Mouse (Mus musculus) embryonic facial prominence, embryonic 13.5 days (tissue): ENCODE data around the gene Dctn2. TPM values are rescaled to one million over a fixed set of nuclear protein-coding genes. Genes with fewer than 3 reads are reported as not detected.

Experiments used
- ATAC-seq: fragments of 200-750 bp; cut with Nextera tagmentation; 2 replicates; pipeline ENCODE4 v1.8.0; 2017; ENCODE audit warnings: low read depth; ENCODE audit not compliant: insufficient number of reproducible peaks, insufficient read depth, low FRiP score, low TSS enrichment
- H3K27ac ChIP-seq: fragments of 300-500 bp; sonication (generic); 2 replicates; pipeline ENCODE4 v1.5.1; 2015; ENCODE audit warnings: moderate library complexity, mild to moderate bottlenecking, inconsistent platforms
- H3K27me3 ChIP-seq: fragments of 300-500 bp; sonication (generic); 2 replicates; pipeline ENCODE4 v1.6.1; 2015; ENCODE audit warnings: mild to moderate bottlenecking, inconsistent platforms
- H3K36me3 ChIP-seq: fragments of 300-500 bp; sonication (generic); 2 replicates; pipeline ENCODE4 v1.6.1; 2015; ENCODE audit warnings: mild to moderate bottlenecking, inconsistent platforms
- H3K4me1 ChIP-seq: fragments of 300-500 bp; sonication (generic); 2 replicates; pipeline ENCODE4 v1.6.1; 2015; ENCODE audit warnings: inconsistent platforms
- H3K4me2 ChIP-seq: fragments of 300-500 bp; sonication (generic); 2 replicates; pipeline ENCODE4 v1.6.1; 2015; ENCODE audit warnings: moderate library complexity, mild to moderate bottlenecking, inconsistent platforms
- H3K4me3 ChIP-seq: fragments of 300-500 bp; sonication (generic); 2 replicates; pipeline ENCODE4 v1.5.1; 2015; ENCODE audit warnings: mild to moderate bottlenecking, inconsistent platforms
- H3K9ac ChIP-seq: fragments of 300-500 bp; sonication (generic); 2 replicates; pipeline ENCODE4 v1.6.1; 2015; ENCODE audit warnings: mild to moderate bottlenecking, inconsistent platforms
- H3K9me3 ChIP-seq: fragments of 300-500 bp; sonication (generic); 2 replicates; pipeline ENCODE4 v1.6.1; 2016; ENCODE audit warnings: inconsistent platforms
- WGBS: fragments of 180-500 bp; shearing (Covaris S2); methylation state at CpG from one replicate; pipeline ENCODE4 v1.1.7; 2015; ENCODE audit warnings: mixed read lengths; 5-methylcytosine and 5-hydroxymethylcytosine counted together
- polyA plus RNA-seq: library from polyadenylated mRNA; unstranded; fragments of >200 nt; fragmentation: Nextera tagmentation; extraction: Ambion mirVana; gene quantifications from 2 replicates; pipeline ENCODE4 v1.2.1, GENCODE M21; 2015

Dctn2 gene
- polyA plus RNA-seq, 1 experiment from 2014 or later = 199 TPM

DNA sequence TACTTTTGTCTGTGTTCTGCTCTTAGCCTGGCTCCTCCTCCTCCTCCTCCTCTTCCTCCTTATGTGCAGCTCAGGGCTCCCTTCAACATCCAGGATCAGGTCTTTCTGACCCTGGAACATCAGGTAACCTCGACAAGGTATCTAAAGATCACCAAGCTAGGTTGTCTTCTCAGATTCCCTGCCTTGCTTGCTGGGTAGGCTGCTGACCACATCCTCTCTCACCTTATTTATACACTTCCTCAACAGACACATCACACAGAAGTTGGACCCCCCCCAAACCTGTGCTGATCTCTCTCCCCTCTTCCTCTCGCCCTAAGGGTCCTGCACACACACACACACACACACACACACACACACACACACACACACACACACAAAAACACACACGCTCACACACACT is 55.5 kb downstream of the Dctn2 start, which contains the start of gene Arhgap9:
Gene Arhgap9 (plus strand): TSS at position 344 of the 400 bp plus-strand sequence.
- no peak within 1 kb of the TSS for H3K27ac ChIP-seq
- H3K4me1 ChIP-seq = peaks cover 11% of the 10 kb centered on the region
- H3K36me3 ChIP-seq = no peaks in the 10 kb centered on the region
- WGBS = 59% methylated on average over 3 of the region's 3 CpGs
- no peak within 1 kb of the TSS for H3K4me2 ChIP-seq
- H3K4me3 ChIP-seq = no peak within 1 kb of the TSS
- no peak for ATAC-seq
- peaks cover 59% of the 10 kb centered on the region for H3K27me3 ChIP-seq
- no peak within 1 kb of the TSS for H3K9ac ChIP-seq
- no peaks in the 10 kb centered on the region for H3K9me3 ChIP-seq

DNA sequence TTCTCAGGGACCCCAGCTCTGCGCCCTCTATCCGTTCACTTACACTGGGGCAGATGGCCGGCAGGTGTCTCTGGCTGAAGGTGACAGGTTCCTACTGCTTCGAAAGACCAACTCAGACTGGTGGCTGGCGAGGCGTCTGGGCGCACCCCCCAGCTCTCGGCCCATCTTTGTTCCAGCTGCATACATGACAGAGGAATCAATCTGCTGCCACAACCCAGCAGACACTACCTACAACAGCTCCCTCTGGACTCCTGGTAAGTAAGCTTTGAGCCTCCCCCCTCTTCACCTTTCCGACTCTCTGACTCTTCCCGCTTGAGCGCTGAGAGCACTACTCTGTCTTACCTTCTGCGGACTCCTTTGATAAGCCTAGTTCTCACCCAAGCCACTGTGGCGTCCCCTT is 56.0 kb downstream of the Dctn2 start:
- no peak for ATAC-seq
- 58% methylated on average over 13 of the region's 13 CpGs for WGBS
- no peak overlapping the region for H3K27ac ChIP-seq
- no peak overlapping the region for H3K4me3 ChIP-seq
- H3K36me3 ChIP-seq = no peaks in the 10 kb centered on the region
- no peak overlapping the region for H3K9ac ChIP-seq
- H3K9me3 ChIP-seq = no peaks in the 10 kb centered on the region
- H3K4me2 ChIP-seq = no peak overlapping the region
- peaks cover 16% of the 10 kb centered on the region for H3K4me1 ChIP-seq
- H3K27me3 ChIP-seq = peaks cover 64% of the 10 kb centered on the region

DNA sequence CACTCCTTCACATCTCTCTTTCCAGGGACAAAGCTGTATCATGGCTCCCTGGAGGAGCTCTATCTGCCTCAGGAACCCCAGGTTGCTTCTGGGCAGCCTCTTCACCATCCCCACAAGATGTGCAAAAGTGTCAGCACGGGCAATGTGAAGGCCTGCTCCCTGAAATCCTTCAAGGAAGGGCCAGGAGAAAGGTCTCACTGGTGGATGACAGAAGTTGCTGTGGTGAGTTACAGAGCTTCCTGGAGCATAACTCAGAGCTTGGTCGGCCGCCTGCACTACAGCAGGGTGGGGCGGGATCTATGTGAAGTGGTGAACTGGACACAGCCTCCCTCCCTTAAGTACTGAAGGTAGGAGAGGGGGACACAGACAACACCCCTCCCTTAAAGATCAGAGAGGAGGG is 56.5 kb downstream of the Dctn2 start:
- H3K4me3 ChIP-seq = no peak overlapping the region
- peaks cover 16% of the 10 kb centered on the region for H3K4me1 ChIP-seq
- H3K4me2 ChIP-seq = no peak overlapping the region
- no peaks in the 10 kb centered on the region for H3K9me3 ChIP-seq
- no peaks in the 10 kb centered on the region for H3K36me3 ChIP-seq
- peaks cover 69% of the 10 kb centered on the region for H3K27me3 ChIP-seq
- H3K27ac ChIP-seq = no peak overlapping the region
- 81% methylated on average over 4 of the region's 4 CpGs for WGBS
- no peak for ATAC-seq
- H3K9ac ChIP-seq = no peak overlapping the region

DNA sequence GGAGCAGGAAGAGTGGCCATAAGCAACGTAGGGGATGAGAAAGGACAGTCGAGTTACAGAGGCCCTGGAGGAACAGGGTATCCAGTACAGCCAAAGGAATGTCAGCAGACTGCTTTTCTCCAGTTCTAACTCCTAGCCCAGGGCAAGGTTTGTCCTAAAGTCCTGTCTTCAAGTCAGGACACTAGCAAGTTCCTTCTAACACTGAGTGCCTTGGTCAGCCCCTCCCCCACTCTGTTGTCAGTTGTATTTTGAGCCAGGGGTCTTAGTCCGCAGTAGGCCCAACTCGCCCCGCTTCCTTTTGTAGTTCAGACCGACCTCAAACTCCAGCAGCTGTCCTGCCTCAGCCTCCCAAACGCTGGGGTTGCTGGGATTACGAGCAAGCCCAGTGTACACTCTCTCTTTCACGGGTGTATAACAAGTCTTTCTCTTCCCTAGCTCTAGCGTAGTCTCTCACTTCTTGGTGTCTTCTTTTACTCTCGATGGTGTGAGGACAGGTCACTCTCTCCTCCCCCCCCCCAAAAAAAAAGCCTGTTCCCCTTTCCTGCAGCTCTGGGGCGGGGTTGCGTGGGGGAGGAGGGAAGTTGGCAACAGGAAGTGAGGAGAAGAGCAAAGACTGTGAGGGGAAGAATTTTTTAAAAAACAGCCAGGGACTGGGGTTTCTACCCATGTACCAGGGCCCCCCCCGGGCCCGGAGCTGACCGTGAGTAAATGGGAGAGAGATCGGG is 57.1 kb downstream of the Dctn2 start:
- Histone ChIP-seq H3K4me1 (peaks cover 16% of the 10 kb centered on the region), H3K36me3 (no peaks in the 10 kb centered on the region), H3K9me3 (no peaks in the 10 kb centered on the region), H3K27me3 (peaks cover 75% of the 10 kb centered on the region), H3K9ac (no peak overlapping the region), H3K4me3 (no peak overlapping the region), H3K27ac (no peak overlapping the region), H3K4me2 (no peak overlapping the region)
- no peak for ATAC-seq
- 66% methylated on average over 17 of the region's 17 CpGs for WGBS

DNA sequence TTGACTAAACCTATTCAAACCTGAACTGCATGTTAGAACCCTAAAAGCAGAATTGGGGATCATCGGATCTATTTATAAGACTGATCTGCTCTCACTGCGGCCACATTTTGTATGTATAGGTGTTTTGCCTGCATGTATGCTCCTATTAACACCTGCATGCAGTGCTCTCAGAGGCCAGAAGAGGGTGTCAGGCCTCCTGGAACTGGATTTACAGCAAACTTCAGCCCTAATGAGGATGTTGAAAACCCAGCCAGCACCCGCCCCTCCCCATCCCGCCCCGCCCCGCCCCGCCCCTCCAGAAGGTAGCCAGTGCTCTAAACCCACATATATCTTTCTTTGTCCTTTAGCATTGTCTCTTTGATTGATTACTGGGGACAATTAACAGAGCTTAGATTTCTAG is 58.3 kb downstream of the Dctn2 start:
- Histone ChIP-seq H3K27ac (no peak overlapping the region), H3K9ac (no peak overlapping the region), H3K4me1 (peaks cover 16% of the 10 kb centered on the region), H3K4me3 (no peak overlapping the region), H3K4me2 (no peak overlapping the region; the same call in 1 of the 2 replicates), H3K36me3 (no peaks in the 10 kb centered on the region), H3K9me3 (no peaks in the 10 kb centered on the region), H3K27me3 (peaks cover 87% of the 10 kb centered on the region)
- 12% methylated on average over 7 of the region's 7 CpGs for WGBS
- no peak for ATAC-seq

DNA sequence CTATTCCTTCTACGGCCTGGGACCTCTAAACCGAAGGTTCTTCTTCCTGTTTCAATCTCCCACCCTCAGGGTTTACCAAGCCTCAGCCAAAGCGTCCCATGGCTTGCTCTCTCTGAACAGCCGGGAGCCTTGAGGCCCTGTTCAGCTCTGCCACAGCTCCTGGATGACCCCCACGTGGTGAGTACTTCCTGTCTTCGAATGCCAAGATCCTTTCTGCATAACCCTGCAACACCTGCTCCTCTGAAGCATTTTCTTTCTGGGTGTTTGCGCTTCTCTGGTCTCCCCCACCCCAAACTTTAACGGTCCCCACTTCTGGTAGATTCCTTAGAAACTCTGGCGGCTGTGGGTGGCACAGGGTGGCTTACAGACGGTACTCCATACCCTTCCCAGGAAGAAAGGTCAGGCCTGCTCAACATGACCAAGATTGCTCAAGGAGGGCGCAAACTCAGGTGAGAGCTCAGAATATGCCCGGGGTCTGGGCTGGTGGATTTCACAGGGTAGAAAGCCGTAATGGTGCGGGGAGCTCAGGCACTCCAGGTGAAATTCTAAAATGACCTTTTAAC is 59.4 kb downstream of the Dctn2 start:
- Histone ChIP-seq H3K27me3 (peaks cover 98% of the 10 kb centered on the region), H3K4me2 (peak overlapping the region; percentile 87), H3K9me3 (no peaks in the 10 kb centered on the region), H3K27ac (no peak overlapping the region), H3K4me3 (peak overlapping the region; percentile 52), H3K36me3 (peaks cover 7% of the 10 kb centered on the region), H3K4me1 (peaks cover 16% of the 10 kb centered on the region), H3K9ac (peak overlapping the region; percentile 69)
- WGBS = 30% methylated on average over 14 of the region's 14 CpGs
- no peak for ATAC-seq

DNA sequence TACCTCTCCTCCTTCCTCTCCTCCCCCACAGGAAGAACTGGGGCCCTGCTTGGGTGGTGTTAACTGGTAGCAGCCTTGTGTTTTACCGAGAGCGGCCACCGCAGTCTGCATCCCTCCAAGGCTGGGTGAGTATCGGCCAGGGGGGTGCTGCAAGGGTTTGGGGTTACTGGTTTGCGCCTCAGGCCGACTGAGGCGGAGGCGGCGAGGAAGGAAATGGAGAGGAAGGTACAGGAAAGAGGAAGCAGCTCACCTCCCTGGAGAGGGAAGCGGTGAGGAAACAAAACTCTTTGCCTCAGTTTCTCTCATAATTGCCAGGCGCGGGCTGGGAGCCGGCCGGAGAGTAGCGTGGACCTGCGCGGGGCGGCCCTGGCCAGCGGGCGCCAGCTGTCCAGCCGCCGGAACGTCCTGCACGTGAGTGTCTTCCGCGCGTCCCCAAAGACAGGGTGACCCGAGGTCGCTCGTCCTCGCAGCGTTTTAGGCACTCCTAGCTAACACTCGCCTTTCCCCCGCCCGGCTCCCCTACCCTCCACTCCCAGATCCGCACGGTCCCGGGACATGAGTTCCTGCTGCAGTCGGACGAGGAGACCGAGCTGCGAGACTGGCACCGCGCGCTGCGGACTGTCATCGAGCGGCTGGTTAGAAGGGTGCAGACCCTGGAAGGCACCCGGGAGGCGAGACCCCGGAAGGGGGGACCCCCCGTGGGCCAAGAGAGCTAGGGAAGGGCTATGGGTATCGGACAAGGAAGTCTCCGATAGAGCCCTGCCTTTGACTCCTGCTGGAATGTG is 60.0 kb downstream of the Dctn2 start:
- Histone ChIP-seq H3K9me3 (no peaks in the 10 kb centered on the region), H3K4me3 (peak overlapping the region; percentile 52), H3K27me3 (peaks cover 98% of the 10 kb centered on the region), H3K36me3 (peaks cover 14% of the 10 kb centered on the region), H3K4me2 (peak overlapping the region; percentile 87), H3K4me1 (peaks cover 23% of the 10 kb centered on the region), H3K27ac (no peak overlapping the region), H3K9ac (peak overlapping the region; percentile 69)
- 2% methylated on average over 54 of the region's 54 CpGs for WGBS
- 0 out of 2 replicates have a peak, but pooled peaks have one; percentile 5 for ATAC-seq

DNA sequence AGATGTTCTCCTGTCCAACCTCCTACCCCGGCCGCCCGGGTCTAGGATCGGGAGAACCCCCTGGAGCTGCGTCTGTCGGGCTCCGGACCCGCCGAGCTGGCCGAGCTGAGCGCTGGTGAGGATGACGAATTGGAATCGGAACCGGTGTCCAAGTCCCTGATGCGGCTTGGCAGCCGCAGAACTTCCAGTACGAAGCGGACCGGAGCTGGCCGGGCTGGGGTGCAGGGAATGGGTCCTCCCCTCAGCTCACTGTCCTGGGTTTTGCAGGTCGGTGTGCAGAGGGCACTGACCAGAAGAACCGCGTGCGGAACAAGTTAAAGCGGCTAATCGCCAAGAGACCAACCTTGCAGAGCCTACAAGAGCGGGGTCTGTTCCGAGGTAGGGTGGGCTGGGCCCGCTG is 60.7 kb downstream of the Dctn2 start:
- H3K9ac ChIP-seq = peak overlapping the region; percentile 69
- 5% methylated on average over 29 of the region's 29 CpGs for WGBS
- ATAC-seq = no peak
- peak overlapping the region; percentile 87 for H3K4me2 ChIP-seq
- H3K4me1 ChIP-seq = peaks cover 23% of the 10 kb centered on the region
- H3K36me3 ChIP-seq = peaks cover 20% of the 10 kb centered on the region
- no peaks in the 10 kb centered on the region for H3K9me3 ChIP-seq
- H3K27me3 ChIP-seq = peaks cover 99% of the 10 kb centered on the region
- H3K27ac ChIP-seq = no peak overlapping the region
- H3K4me3 ChIP-seq = peak overlapping the region; percentile 52

DNA sequence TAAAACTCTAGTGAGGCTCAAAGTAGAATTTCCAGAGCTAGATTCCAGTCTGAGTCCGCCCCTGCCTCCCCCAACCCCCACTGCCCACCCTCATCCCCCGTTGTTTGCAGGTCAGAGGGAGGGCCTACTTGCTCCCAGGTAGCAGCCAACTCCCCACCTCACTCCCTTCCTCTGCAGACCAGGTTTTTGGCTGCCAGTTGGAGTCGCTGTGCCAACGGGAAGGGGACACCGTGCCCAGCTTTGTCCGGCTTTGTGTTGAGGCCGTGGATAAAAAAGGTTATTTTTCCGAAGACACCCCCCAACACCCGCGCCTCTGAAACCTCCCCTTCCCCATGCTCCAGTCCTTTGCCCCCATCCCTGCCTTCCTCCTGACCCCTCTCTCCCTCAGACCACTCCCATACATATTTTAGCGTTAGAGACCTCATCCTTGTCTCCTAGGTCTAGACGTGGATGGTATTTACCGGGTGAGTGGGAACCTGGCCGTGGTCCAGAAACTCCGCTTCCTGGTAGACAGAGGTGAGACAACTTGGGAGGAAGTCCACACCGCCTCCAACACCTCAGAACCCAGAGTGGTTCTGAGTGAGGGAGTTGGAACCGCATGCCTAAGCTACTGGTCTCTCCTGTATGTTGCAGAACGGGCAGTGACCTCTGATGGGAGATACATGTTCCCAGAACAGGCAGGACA is 61.4 kb downstream of the Dctn2 start:
- H3K9ac ChIP-seq = no peak overlapping the region
- H3K4me1 ChIP-seq = peaks cover 23% of the 10 kb centered on the region
- WGBS = 46% methylated on average over 18 of the region's 18 CpGs
- no peaks in the 10 kb centered on the region for H3K9me3 ChIP-seq
- peaks cover 96% of the 10 kb centered on the region for H3K27me3 ChIP-seq
- no peak for ATAC-seq
- no peak overlapping the region for H3K27ac ChIP-seq
- peaks cover 26% of the 10 kb centered on the region for H3K36me3 ChIP-seq
- H3K4me3 ChIP-seq = peak overlapping the region; percentile 52; the same call in 1 of the 2 replicates
- H3K4me2 ChIP-seq = no peak overlapping the region; the same call in 1 of the 2 replicates

DNA sequence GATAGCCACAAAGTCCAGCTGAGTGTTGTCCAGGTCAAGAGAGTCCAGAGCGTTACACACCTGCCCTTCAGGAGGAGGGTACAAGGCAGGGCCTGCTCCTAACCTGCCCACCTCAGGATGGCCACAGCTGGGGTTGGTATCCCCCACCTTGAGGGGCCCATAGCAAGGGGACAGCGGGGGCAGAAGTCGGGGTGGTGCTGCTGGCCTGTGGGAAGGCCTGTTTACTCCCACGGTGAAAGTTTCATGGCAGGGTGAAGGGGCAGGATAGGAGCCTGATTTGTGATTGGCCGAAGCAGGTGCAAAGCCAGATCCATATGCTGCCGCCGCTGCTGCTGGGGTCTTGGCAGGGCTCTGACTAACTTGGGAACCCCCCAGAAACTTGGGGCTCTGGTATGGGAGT is 64.0 kb downstream of the Dctn2 start:
- Histone ChIP-seq H3K9ac (no peak overlapping the region), H3K36me3 (peaks cover 52% of the 10 kb centered on the region), H3K4me1 (peaks cover 23% of the 10 kb centered on the region), H3K27ac (no peak overlapping the region), H3K4me2 (no peak overlapping the region), H3K27me3 (peaks cover 70% of the 10 kb centered on the region), H3K4me3 (no peak overlapping the region), H3K9me3 (no peaks in the 10 kb centered on the region)
- 70% methylated on average over 7 of the region's 7 CpGs for WGBS
- ATAC-seq = no peak
